In genomic region chr8:105295256-105295655, GRCm38 (mm10) we compare ENCODE assay signal across 9 mouse cellular contexts. TPM values are rescaled to one million over a fixed set of nuclear protein-coding genes. Genes with fewer than 3 reads are reported as not detected.
A peak's percentile ranks its signal among the peaks of the same experiment; 100 is the strongest.
DNase-seq lines count a peak whose midpoint lies in the region; ATAC-seq and TF ChIP-seq lines count a peak whose summit lies in the region.
"Had no signal": no experiment of that assay in that cellular context is flagged by ENCODE, and none has a peak within 500 bp of the region (broad histone marks: within the 10 kb centered on the region; RNA-seq: fewer than 3 reads in every experiment).

No protein-coding gene starts in this region.

- DNase-seq in cerebellum, adult 11 months = peak; percentile 27
- DNase-seq in cerebellum, postnatal 14 days = no peak
- DNase-seq in kidney, postnatal 10 days = no peak
- no peak for DNase-seq in urinary bladder, adult 18-20 months (ENCODE audit: low spot score in 2 of 2)
- DNase-seq in thymus, postnatal 0 days (ENCODE audit: low spot score) = no peak

- ATAC-seq in kidney, embryonic 14.5 days (ENCODE audit: low FRiP score, low TSS enrichment) = no peak
- ATAC-seq in limb, embryonic 13.5 days (ENCODE audit: low FRiP score, low read depth) = no peak
- ATAC-seq: forebrain, embryonic 13.5 days had no signal

- no peak overlapping the region for H3K9ac ChIP-seq in kidney, embryonic 14.5 days (ENCODE audit: low read depth, low read length)
- H3K9ac ChIP-seq in limb, embryonic 13.5 days = peak overlapping the region; percentile 15; the same call in 1 of the 2 replicates
- H3K9ac ChIP-seq: forebrain, embryonic 13.5 days had no signal

- 0 out of 2 replicates have a peak overlapping the region, but pooled peaks have one; percentile 7 for H3K27ac ChIP-seq in kidney, embryonic 14.5 days (ENCODE audit: low read depth, low read length)
- no peak overlapping the region for H3K27ac ChIP-seq in limb, embryonic 13.5 days
- H3K27ac ChIP-seq: forebrain, embryonic 13.5 days had no signal

- H3K4me1 ChIP-seq in kidney, embryonic 14.5 days (ENCODE audit: control insufficient read depth, insufficient read depth, low read length) = peaks cover 17% of the 10 kb centered on the region
- peaks cover 81% of the 10 kb centered on the region for H3K4me1 ChIP-seq in E14TG2a.4 (replicated peaks; ENCODE audit: low read depth, low read length)
- peaks cover 24% of the 10 kb centered on the region for H3K4me1 ChIP-seq in limb, embryonic 13.5 days

- no peak for TF ChIP-seq CTCF in E14TG2a.4 (conservative IDR thresholded peaks at IDR 0.05; ENCODE audit: low read length)

- H3K4me2 ChIP-seq in kidney, embryonic 14.5 days (replicated peaks; ENCODE audit: low read depth, low read length) = peak overlapping the region; percentile 29; the same call in 1 of the 2 replicates
- peak overlapping the region; percentile 31 for H3K4me2 ChIP-seq in limb, embryonic 13.5 days (replicated peaks)
- H3K4me2 ChIP-seq: forebrain, embryonic 13.5 days had no signal

- peaks cover 15% of the 10 kb centered on the region for H3K36me3 ChIP-seq in kidney, embryonic 14.5 days (ENCODE audit: control insufficient read depth, insufficient read depth, low read length)
- H3K36me3 ChIP-seq in E14TG2a.4 (ENCODE audit: insufficient read depth, low read length) = peaks cover 22% of the 10 kb centered on the region
- H3K36me3 ChIP-seq in limb, embryonic 13.5 days = peaks cover 15% of the 10 kb centered on the region

- 74% methylated on average over 11 of the region's 11 CpGs for WGBS in kidney, embryonic 14.5 days
- WGBS in limb, embryonic 13.5 days = 65% methylated on average over 11 of the region's 11 CpGs

- no peaks in the 10 kb centered on the region for H3K9me3 ChIP-seq in kidney, embryonic 14.5 days (ENCODE audit: control insufficient read depth, low read length)
- no peaks in the 10 kb centered on the region for H3K9me3 ChIP-seq in E14TG2a.4 (ENCODE audit: low read length)
- no peaks in the 10 kb centered on the region for H3K9me3 ChIP-seq in limb, embryonic 13.5 days
- H3K9me3 ChIP-seq: forebrain, embryonic 13.5 days had no signal

- H3K27me3 ChIP-seq in kidney, embryonic 14.5 days (ENCODE audit: control insufficient read depth, insufficient read depth, low read length) = peaks cover 5% of the 10 kb centered on the region; the same call in 1 of the 2 replicates
- H3K27me3 ChIP-seq in E14TG2a.4 (ENCODE audit: insufficient read depth, low read length) = peaks cover 20% of the 10 kb centered on the region
- peaks cover 21% of the 10 kb centered on the region for H3K27me3 ChIP-seq in limb, embryonic 13.5 days

- H3K4me3 ChIP-seq in kidney, embryonic 14.5 days (ENCODE audit: low read length) = peak overlapping the region; percentile 16; the same call in 1 of the 2 replicates
- peak overlapping the region; percentile 77 for H3K4me3 ChIP-seq in E14TG2a.4 (replicated peaks; ENCODE audit: low read length)
- H3K4me3 ChIP-seq in limb, embryonic 13.5 days = 0 out of 2 replicates have a peak overlapping the region, but pooled peaks have one; percentile 11
- H3K4me3 ChIP-seq: forebrain, embryonic 13.5 days had no signal

RNA-seq across cellular contexts. Expression of gene Exoc3l, which starts 0.6 kb away (rescaled TPM):
- 13.1 and 17.8 TPM in 2 replicates for polyA plus RNA-seq in kidney, embryonic 14.5 days (2014; fragmentation: Nextera tagmentation; extraction: Ambion mirVana)
- 8.3 and 9.1 TPM in 2 replicates for polyA plus RNA-seq in limb, embryonic 13.5 days (2015; fragmentation: Nextera tagmentation; extraction: Ambion mirVana)
- 4.0 and 5.1 TPM in 2 replicates for polyA plus RNA-seq in thymus, postnatal 0 days (2015; fragmentation: Nextera tagmentation; extraction: Ambion mirVana)

RNA-seq across cellular contexts. Expression of gene E2f4, which starts 2.2 kb away (rescaled TPM):
- 103 and 117 TPM in 2 replicates for polyA plus RNA-seq in kidney, embryonic 14.5 days (2014; fragmentation: Nextera tagmentation; extraction: Ambion mirVana)
- 73.6 and 75.4 TPM in 2 replicates for polyA plus RNA-seq in limb, embryonic 13.5 days (2015; fragmentation: Nextera tagmentation; extraction: Ambion mirVana)
- polyA plus RNA-seq in thymus, postnatal 0 days (2015; fragmentation: Nextera tagmentation; extraction: Ambion mirVana) = 81.7 and 103 TPM in 2 replicates

RNA-seq across cellular contexts. Expression of gene 4931428F04Rik, which starts 5.6 kb away (rescaled TPM):
- 4.3 and 10.4 TPM in 2 replicates for polyA plus RNA-seq in kidney, embryonic 14.5 days (2014; fragmentation: Nextera tagmentation; extraction: Ambion mirVana)
- polyA plus RNA-seq in limb, embryonic 13.5 days (2015; fragmentation: Nextera tagmentation; extraction: Ambion mirVana) = 16.3 TPM in 2 replicates
- 3.2 and 4.2 TPM in 2 replicates for polyA plus RNA-seq in thymus, postnatal 0 days (2015; fragmentation: Nextera tagmentation; extraction: Ambion mirVana)

RNA-seq across cellular contexts. Expression of gene Elmo3, which starts 10.1 kb away (rescaled TPM):
- polyA plus RNA-seq in kidney, embryonic 14.5 days (2014; fragmentation: Nextera tagmentation; extraction: Ambion mirVana) = 6.1 and 9.4 TPM in 2 replicates
- polyA plus RNA-seq in limb, embryonic 13.5 days (2015; fragmentation: Nextera tagmentation; extraction: Ambion mirVana) = 3.9 and 5.1 TPM in 2 replicates
- 9.3 and 9.4 TPM in 2 replicates for polyA plus RNA-seq in thymus, postnatal 0 days (2015; fragmentation: Nextera tagmentation; extraction: Ambion mirVana)

RNA-seq across cellular contexts. Expression of gene Nol3, which starts 19.3 kb away (rescaled TPM):
- polyA plus RNA-seq in kidney, embryonic 14.5 days (2014; fragmentation: Nextera tagmentation; extraction: Ambion mirVana) = 0.85 and 1.1 TPM in 2 replicates
- polyA plus RNA-seq in limb, embryonic 13.5 days (2015; fragmentation: Nextera tagmentation; extraction: Ambion mirVana) = 2.7 and 3.1 TPM in 2 replicates
- polyA plus RNA-seq in thymus, postnatal 0 days (2015; fragmentation: Nextera tagmentation; extraction: Ambion mirVana) = 0.42 and 0.47 TPM in 2 replicates

Comparison
In these comparisons a context has a peak if more than half of its experiments do, and no peak if none do; other contexts are left out.
1. H3K4me3 ChIP-seq: peak in every context shown above with its lines; median percentile 77 in E14TG2a.4; 16 in kidney, embryonic 14.5 days; 11 in limb, embryonic 13.5 days.